Mouse (Mus musculus) regulatory T cell (primary cell): Measurements from ENCODE around the gene Cggbp1.
"Not testable (repeated sequence)": the region's sequence is repeated elsewhere in the genome, so short reads cannot be mapped to it uniquely, and the experiment has no call there.

Source experiments
- in situ Hi-C: fragments of 300-600 bp; cut with MboI, MseI; formaldehyde crosslinking; loops from one replicate; pipeline ENCODE4 v1.15.1; 2025; ENCODE audit warnings: high pct_unique_total_duplicates

Cggbp1 gene

GRCm38 (mm10) chr16:64851563-64852362, at the start of gene Cggbp1, which contains the start of gene Zfp654:
TSS of gene Cggbp1 (plus strand) at chr16:64851996.
TSS of gene Zfp654 (minus strand) at chr16:64851652.
- in situ Hi-C loops = no loop called here

DNA sequence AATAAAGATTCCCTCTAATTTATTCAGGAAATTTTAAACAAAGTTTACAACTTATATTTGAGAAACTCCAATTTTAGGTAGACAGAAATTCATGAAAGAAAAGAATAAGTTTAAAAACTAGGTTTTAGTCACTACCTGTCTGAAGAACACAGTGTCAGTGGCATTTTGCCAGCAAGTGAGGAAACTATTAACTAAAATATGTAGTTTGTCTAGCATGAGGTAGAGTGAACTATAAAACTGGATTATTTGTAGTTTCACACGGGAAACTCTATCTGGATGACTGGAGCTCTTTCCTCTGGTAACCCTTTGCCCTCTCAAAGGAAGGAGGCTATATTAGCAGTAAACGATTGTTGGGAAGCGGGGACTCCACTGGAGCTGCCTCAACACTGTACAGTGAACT, 48.8 kb upstream of the Cggbp1 start:
- in situ Hi-C loops = no loop called here

- in situ Hi-C loops = loop anchor here (10.0 kb wide), 1 partner anchor 168 kb away; no protein-coding TSS in a partner anchor
These were observed 34.6 kb upstream of the Cggbp1 start for GRCm38 (mm10) chr16:64817094-64817765.

DNA sequence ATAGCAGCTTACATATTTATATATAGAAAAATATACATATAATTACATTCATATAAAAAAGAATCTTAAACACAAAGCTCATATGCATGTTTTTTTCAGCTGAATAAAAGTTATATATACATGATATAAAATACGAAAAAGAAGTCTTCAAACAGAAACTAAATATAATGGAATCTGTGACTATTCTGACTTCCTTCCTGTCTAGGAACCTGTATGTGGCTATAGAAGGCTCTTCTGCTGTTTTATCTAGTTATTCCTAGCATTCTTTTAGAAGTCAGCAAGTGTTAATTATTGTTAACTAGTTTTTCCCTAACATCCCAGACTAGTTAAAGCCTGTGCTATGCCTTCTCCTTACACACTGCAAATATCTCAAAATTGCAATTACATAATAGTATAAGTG, 27.9 kb upstream of the Cggbp1 start:
- in situ Hi-C loops = no loop called here

- in situ Hi-C loops = no loop called here
These were observed 27.3 kb upstream of the Cggbp1 start for GRCm38 (mm10) chr16:64824474-64824873.

DNA sequence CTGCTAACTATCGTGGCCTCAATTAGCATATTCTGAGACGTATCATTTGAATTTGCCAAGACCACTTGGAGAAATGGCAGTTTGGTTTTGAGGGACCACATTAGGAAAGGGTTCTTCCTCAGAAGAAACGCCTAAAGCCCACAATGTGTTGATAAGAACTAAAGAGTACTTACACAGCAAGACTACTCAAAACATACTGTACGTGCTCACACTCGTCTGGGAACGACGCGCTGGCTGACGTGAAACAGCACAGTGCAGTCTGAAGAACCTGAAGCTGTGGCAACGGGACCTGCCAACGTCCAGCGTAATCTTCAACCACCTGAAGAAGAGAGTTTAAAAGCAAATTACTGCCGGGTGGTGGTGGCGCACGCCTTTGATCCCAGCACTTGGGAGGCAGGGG, 21.5 kb upstream of the Cggbp1 start:
- in situ Hi-C loops = no loop called here

DNA sequence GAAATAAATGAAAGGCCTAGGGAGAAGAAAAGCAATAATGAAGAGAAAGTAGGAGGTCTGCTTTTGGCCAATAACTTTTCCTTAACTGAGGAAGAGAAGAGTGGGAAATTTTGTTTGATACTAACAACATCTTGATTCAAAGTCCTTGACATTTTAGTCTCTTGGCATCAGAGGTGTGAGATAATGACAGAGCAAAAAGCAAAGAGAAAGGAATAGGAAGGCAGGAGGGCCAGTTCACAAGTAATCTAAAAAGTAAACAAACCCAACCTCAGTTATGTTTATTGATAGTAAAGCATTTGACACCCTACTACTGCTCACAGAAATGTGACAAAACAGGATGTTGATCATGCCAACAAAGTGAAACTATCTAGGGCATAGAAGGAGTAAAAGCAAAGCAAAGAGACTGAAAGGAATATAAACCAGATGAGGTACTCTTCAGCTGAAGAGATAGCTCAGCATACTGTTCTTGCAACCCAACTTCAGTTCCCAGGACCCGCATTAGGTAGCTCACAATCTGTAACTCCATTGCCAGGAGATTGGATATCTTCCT, 15.7 kb upstream of the Cggbp1 start:
- in situ Hi-C loops = loop anchor here (5.0 kb wide), 1 partner anchor 74 kb away; no protein-coding TSS in a partner anchor

DNA sequence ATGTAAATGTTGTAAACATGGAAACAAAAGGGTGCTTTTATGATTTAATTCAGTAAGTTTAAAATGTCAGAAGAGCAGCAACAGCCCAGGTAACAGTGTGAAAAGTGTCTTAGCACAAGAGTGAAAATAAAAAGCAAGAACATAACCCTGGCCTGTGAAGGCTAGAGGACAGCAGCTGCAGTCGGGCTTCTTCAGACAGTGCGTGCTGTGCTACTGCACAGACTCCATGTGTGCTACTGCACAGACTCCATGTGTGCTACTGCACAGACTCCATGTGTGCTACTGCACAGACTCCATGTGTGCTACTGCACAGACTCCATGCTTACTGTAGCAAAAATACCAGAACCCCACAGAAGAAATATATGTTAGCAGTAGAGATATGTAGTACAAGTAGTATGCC, 15.1 kb upstream of the Cggbp1 start:
- in situ Hi-C loops = loop anchor here (5.0 kb wide), 1 partner anchor 74 kb away; no protein-coding TSS in a partner anchor

GRCm38 (mm10) chr16:64841481-64842373, 10.1 kb upstream of the Cggbp1 start:
- in situ Hi-C loops = no loop called here

- in situ Hi-C loops = no loop called here
These were observed 9.4 kb upstream of the Cggbp1 start for GRCm38 (mm10) chr16:64842374-64842729.

- in situ Hi-C loops = no loop called here
These were observed 5.8 kb upstream of the Cggbp1 start for GRCm38 (mm10) chr16:64845947-64846346.

GRCm38 (mm10) chr16:64850287-64851084, 1.3 kb upstream of the Cggbp1 start:
- in situ Hi-C loops = no loop called here

- in situ Hi-C loops = no loop called here
These were observed 672 bp upstream of the Cggbp1 start for GRCm38 (mm10) chr16:64851085-64851562.

GRCm38 (mm10) chr16:64852441-64852871, 660 bp downstream of the Cggbp1 start:
- in situ Hi-C loops = no loop called here

- in situ Hi-C loops = no loop called here
These were observed 1.1 kb downstream of the Cggbp1 start for GRCm38 (mm10) chr16:64852891-64853290.

GRCm38 (mm10) chr16:64856946-64857345, 5.2 kb downstream of the Cggbp1 start:
- in situ Hi-C loops = no loop called here

DNA sequence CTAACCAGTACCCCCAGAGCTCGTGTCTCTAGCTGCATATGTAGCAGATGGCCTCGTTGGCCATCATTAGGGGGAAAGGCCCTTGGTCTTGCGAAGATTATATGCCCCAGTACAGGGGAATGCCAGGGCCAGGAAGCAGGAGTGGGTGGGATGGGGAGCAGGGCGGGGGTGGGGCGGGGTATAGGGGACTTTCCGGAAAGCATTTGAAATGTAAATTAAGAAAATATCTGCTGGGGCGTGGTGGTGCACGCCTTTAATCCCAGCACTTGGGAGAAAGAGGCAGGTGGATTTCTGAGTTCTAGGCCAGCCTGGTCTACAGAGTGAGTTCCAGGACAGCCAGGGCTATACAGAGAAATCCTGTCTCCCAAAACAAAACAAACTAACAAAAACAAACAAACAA, 14.0 kb downstream of the Cggbp1 start:
- in situ Hi-C loops = not testable (repeated sequence)

- in situ Hi-C loops = no loop called here
These were observed 16.8 kb downstream of the Cggbp1 start for GRCm38 (mm10) chr16:64868613-64869012.

DNA sequence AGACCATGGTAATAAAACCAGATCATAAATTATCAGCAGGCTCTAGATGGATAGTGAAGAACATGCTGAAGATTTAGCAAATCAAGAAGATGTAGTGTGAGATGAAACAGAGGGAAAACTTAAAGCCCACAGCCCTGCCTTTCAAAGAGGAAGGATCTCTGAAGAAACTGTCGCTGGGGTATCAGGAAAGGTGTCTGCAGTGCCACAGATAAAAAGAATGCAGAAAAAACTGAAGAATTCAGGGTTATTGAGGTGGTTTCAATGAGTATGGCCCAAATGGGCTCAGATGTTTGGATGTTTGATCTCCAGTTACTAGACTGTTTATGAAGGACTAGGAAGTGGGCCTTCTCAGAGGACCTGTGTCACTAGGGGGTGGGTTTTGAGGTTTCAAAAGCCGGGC, 17.8 kb downstream of the Cggbp1 start:
- in situ Hi-C loops = no loop called here

DNA sequence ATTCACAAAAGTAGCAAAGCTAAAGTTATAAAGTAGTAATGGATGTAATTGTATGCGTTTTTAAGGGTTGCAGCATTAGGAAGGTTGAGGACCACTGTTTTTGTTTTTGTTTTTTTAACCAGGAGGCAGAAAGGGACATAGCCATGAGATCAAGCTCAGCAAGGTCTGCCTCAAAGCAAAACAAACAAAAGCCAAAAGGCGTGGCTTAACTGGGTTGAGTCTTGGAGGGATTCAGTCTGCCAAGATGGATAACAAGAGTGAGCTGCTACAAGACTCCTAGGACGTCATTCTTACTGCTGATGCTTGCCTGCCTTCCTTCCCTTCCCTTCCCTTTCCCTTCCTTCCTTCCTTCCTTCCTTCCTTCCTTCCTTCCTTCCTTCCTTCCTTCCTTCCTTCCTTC, 20.5 kb downstream of the Cggbp1 start:
- in situ Hi-C loops = no loop called here

DNA sequence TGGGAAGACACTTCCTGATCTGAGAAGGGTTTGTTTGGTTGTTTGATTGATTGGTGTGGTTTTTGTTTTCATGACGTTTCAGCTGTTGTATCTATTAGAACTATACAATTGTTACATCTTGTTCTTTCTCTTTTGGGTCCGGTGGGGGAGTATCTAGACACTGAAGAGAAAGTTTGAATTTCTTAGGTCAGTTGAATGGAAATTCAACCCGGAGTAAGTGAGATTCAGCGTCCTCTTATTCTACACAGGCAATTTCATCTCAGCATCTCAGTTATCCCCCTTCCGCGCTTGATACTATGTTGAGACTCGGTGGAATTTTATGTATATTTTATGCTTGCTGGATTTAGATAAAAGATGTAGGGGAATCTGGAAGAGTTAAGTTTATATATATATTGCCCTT, 21.0 kb downstream of the Cggbp1 start:
- in situ Hi-C loops = no loop called here
